Mouse (Mus musculus): Measurements from ENCODE around the gene Pigv.

Gene Pigv

DNA sequence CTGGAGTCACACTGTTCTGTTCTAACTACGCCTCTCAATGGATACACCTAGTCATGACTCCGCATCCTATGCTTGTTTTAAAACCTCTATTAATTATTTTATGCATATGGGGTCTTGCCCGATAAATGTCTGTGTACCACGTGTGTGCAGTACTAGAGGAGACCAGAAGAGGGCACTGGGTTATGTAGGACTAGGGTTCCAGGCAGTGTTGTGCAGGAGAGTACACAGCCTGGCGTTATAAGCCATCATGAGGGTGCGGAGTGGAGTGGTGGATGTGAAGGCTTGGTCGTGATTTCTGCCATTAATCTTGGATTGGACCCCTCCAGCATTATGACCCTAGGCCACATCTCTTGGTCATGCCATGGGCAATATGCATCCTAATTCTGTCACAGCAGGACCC is 60.0 kb downstream of the Pigv start:
- DNase-seq, result no peak

DNA sequence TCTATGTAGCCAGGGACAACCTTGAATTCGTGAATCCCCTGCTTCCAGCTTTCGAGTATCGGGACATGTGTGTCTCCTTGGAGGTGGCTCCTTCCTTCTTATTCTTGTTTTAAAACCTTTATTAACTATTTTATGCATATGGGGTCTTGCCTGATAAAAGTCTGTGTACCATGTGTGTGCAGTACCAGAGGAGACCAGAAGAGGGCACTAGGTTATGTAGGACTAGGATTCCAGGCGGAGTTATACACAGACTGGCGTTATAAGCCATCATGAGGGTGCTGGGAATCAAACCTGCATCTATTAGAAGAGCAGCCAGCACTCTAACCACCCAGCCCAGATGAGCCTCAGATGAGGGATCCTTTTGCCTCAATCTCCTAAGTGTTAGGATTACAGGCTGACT is 60.6 kb downstream of the Pigv start:
- DNase-seq, result no peak
